Mouse (Mus musculus): ENCODE measurements around the gene U2af2.

Gene U2af2

GRCm38 (mm10) chr7:5037467-5037866 is 24.5 kb upstream of the U2af2 start:
- DNase-seq (ENCODE audit: low read depth, low spot score): no peak

- peak; percentile 80 for DNase-seq (ENCODE audit: low read depth, low spot score)
Observed at GRCm38 (mm10) chr7:5038109-5038732, 23.7 kb upstream of the U2af2 start, which contains the start of gene Zfp784. Zfp784 (minus strand) TSS chr7:5038446.

GRCm38 (mm10) chr7:5038940-5039339 is 23.0 kb upstream of the U2af2 start:
- DNase-seq (ENCODE audit: low read depth, low spot score): no peak

GRCm38 (mm10) chr7:5044981-5045380 is 17.0 kb upstream of the U2af2 start:
- no peak for DNase-seq (ENCODE audit: low read depth, low spot score)

DNA sequence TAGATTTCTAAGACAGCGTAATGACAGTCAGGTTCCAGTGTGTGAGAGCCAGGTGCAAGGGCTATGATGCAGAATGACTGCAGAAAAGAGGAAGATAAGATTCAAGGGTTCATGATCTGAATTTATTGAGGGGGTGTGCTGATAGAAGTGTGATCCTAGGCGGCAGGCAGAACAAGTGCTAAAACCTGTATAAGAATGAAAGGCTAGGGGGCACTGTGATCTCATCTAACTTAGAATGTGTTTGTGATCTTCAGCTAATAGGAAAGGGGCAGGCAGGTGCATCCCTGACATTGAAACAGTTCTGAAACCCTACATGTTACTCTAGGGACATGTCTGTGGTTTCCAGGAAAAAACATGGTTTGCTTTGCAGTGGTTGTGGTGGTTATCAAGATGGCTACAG is 15.8 kb upstream of the U2af2 start:
- DNase-seq (ENCODE audit: low read depth, low spot score): no peak

- no peak for DNase-seq (ENCODE audit: low read depth, low spot score)
Observed at GRCm38 (mm10) chr7:5047313-5047712, 14.6 kb upstream of the U2af2 start.

DNA sequence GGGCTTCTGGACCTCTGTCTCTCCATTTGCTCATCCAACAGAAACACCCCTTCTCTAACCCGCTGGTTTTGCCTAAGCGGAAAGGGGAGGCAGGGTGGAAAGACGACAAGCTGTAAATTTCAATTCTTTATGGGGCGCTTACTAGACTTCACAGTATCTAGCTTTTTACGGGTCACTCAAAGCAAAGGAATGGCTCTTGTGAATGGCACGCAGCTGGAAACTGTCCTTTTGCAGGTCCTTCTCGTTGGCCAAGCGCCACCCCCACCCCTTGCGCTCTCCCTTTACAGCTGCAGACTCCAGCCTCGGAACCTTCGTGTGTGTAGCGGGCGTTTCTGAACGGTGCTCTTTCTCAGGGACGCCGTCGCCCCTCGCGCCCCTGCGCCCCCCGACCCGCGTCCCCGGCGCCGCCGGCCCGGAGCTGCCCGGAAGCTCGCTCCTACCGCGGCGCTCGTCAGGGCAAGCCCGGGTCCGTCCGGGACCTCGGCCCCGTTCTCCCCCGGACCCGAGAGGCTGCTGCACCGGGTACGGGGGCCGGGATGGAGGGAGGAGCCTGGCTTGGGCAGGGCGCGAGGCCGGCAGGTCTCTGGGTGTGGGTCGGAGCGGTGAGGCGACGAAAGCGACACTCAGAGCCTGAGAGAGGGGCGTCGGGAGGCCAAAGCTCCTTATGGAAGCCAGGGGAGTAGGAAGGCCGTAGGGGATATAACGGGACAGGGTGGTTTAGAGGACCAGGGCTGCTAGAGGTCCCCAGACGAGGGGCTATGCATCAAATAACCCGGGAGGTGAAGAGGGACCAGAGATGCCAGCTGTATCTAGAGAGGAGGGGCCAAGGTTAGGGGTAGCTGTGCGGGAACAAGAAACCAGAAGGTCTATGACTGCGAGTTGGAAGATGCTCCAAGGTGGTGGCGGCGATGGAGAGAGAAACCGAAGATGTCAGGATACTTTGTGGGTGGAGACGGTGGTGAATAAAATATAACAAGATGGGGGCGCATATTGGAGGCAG is 10.4 kb upstream of the U2af2 start, which contains the start of gene Zfp580:
Gene Zfp580 (plus strand): TSS at position 346 of the 1,000 bp plus-strand sequence.
- peak; percentile 35 for DNase-seq (ENCODE audit: low read depth, low spot score)

- DNase-seq (ENCODE audit: low read depth, low spot score): no peak
Observed at GRCm38 (mm10) chr7:5052438-5052837, 9.5 kb upstream of the U2af2 start.

GRCm38 (mm10) chr7:5052931-5053343 is 9.0 kb upstream of the U2af2 start:
- no peak for DNase-seq (ENCODE audit: low read depth, low spot score)

DNA sequence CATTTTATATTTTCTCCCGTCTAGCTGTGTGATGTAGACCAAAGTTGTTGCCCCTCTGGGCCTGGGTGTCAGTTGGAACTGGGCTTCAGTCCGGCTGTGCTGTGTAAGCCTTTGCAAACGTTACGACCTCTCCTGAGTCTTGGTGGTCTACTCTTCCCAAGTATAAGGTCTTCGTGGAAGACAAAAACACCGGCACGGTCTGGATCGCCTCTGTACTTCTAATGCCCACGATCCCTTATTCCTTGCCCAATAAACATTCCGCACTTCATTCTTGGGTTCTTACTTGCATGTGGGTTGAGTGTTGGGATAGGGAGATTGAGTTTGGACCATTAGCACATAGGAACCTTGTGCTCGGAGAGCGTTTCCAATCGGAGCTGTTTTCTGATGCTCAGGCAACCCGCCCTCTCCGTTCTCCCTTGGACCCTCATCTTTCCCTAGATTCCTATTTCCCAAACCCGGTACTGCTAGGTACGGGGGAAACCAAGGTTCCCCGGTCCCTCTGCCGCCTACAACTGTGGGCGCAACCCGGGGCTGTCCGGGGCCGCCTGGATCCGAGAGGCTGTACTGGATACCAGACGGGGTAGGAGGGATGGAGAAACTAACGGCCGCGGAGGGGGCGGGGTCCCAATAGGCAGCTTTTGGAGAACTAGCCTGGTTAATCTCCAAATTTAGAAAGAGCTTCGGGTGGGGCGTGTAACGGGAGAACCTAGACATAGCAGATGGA is 8.3 kb upstream of the U2af2 start:
- DNase-seq (ENCODE audit: low read depth, low spot score): no peak

DNA sequence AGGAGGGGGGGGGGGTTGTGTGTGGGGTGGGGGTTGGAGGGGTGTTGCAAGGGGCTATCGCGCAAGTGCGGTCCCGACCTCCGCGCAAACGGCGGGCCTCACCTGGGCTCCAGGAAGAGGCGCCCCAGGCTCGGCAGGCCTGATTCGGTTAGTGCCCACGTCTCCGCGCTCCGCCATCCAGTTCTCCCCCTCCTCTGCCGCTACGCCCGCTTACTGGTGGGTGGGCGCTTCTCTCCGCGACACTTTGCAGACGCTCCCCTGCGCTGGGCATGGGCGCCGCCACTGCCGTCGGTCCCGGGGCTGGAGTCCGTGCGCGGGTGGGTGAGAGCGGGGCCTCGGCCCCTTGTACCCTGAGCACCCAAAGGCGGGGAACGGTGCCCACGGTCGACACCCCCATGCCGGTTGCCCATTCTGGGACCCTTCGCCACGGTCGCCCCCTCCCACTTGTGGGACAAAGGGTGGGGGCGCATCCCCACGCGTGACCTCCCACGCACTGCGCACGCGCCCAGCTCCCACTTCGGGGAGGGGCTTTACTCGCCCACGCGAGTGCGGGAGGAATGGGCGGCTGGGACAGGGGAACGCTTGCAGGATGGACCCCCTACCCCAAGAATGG is 5.2 kb upstream of the U2af2 start:
- DNase-seq (ENCODE audit: low read depth, low spot score): no peak

DNA sequence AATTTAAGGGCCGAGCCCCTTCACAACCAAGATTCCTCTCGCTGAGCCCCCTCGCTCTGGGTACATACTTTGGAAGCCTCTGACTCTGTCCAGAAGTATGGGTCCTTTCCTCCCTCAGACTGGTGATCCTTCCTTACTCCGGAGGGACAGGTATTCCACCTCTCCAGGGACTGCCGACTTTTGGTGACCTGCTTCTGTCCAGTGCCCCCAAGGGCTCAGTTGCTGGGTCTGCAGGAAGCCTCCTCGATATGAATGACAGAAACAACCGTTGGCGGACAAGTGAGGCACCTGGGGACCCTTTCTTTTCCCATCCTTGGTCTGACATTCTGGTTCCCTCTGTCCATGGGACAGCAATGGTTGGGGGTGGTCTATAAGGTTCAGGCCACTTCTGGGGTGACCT is 4.6 kb upstream of the U2af2 start:
- DNase-seq (ENCODE audit: low read depth, low spot score): no peak

GRCm38 (mm10) chr7:5057804-5058203 is 4.1 kb upstream of the U2af2 start:
- DNase-seq (ENCODE audit: low read depth, low spot score): no peak

DNA sequence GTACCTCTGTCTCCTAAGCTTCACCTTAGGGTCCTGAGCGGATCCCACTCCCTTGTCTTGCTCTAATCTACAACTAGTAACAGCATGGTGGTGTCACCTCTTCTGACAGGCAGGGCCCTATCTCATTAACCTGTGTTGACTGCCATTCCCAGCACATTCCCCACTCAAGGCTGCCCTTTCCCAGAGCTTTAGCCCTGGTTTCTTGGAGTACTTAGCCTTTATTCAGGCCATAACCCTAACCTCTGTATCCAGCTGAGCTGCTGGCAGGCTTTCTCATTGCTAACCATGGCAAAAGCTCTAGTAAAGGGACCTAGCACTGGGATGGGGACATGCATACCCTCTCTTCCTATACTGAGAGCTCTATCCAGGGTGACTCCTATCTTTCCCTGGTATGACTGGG is 3.3 kb upstream of the U2af2 start:
- no peak for DNase-seq (ENCODE audit: low read depth, low spot score)

DNA sequence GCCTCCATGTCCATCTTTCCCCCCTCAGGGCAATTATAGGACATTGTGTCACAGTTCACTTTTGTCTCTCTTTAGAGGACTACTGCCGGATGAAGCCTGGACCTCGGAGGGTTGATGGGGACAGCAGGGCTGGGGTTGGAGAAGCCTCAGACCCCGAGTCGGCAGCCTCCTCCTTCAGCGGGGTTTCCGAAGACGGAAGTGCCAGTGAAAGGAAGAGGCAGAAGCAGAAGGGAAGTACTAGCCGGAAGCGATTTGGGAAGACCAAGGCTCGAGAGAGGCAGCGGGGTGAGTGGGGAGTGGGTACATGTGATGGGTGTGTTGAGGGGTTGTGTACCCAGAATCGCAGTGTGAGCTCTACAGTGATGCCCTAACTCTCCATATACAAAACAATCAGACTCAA is 2.5 kb upstream of the U2af2 start:
- DNase-seq (ENCODE audit: low read depth, low spot score): no peak

DNA sequence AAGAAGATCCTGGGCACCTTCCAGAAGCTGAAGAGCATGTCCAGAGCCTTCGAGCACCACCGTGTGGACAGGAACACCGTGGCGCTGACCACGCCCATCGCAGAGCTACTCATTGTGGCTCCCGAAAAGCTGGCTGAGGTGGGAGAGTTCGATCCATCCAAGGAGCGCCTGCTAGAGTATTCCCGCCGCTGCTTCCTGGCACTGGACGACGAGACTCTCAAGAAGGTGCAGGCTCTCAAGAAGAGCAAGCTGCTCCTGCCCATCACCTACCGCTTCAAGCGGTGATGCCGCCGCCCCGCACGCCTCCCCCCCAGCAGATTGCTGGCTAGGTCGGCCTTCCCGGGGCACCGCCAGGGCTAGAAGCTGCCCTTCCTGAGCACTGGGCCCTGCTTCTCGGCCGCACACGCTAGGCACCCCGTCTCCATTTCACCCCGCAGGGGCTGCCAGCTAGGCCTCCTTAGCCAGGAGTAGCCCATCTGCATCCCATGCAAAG is 1.7 kb upstream of the U2af2 start:
- peak; percentile 71 for DNase-seq (ENCODE audit: low read depth, low spot score)

DNA sequence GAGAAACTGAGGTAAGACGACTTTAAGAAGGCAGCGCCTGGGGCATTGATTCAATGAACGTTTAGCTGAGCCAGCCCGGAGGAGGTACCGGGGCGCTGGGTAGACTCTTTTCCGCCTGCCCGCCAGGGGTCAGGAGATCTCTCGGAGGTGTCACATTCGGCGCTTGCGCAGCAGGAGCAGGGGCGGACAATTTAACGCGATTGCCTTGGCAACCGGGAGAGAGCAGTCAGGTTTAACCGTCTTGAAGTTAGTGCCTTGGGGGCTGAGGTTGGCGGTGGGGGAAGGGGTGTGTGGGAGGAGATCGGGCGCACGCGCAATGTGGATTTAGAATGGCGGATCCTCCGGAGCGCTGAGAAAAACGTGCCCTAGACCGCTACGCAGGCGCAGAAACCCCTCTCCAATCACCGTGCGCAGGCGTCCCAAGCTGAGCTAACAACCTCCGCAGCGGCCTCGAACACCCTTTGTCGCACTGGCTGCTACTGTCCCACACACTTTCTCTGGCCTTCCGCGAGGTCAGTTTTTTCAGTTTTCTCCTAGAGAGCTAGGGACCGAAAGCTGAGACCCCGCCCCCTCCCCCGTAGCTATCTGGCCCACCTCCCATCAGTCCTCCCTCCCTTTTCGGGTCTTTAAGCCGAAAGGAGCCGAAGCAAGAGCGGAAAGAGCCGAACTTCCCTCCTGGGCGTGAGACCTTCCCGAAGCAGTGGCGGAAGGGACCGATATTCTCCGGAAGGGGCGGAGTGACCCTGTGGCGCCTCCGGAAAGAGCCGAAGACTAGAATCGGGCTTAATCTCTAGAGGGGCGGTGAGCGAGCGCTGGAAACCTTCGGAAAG is 784 bp upstream of the U2af2 start:
- DNase-seq (ENCODE audit: low read depth, low spot score): peak; percentile 98

DNA sequence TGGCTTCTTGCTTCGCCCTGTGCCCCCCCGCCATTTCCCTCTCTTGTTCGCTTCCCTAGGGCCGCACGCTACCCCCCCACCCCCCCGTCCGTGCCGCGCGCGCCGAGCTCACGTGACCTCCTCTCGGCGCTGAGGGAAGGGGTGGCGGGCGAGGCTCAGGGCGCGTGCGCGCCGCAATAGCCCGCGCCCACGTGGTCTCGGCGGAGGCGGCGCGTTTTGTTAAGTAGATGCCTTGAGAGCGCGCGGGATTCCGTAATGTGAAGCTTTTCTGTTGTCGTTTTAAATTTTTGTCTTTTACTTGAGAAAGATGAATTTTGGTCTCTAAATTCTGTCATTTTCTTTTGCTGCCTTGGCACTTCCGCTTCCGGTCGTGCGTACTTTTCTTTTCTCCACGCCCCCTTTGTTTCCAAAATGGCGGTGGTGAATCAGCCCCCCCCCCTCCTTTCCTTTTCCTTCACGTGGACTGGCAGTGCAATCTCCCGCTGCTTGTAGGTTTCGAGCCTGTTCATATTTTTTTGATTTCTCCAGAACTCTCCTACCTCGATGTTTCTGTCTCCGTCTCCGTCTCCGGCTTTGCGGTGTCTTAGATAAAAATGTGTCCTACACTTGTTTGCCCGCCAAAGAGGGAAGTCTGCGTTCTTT is 538 bp downstream of the U2af2 start:
- DNase-seq (ENCODE audit: low read depth, low spot score): peak; percentile 79

DNA sequence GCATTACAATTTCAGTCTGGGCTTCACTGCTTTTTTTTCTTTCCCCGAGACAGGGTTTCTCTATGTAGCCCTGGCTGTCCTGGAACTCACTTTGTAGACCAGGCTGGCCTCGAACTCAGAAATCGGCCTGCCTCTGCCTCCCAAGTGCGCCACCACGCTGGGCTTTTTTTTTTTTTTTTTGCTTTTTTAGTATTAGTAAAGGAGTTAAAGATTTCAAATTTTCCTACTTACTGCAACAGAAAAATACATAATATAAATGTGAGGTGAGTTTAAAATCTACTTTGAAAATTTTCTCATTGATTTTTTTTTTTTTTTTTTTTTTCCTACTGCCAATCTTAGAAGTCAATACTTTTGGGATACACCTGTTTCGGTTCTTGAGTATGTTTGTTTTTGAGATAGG is 2.9 kb downstream of the U2af2 start:
- no peak for DNase-seq (ENCODE audit: low read depth, low spot score)

- no peak for DNase-seq (ENCODE audit: low read depth, low spot score)
Observed at GRCm38 (mm10) chr7:5073586-5073985, 11.6 kb downstream of the U2af2 start.

Measured in skeletal muscle tissue, adult 2 months (tissue).